Mouse (Mus musculus) erythroblast, embryonic 14.5 days (primary cell): Measurements from ENCODE around the gene Actl11. TPM values are rescaled to one million over a fixed set of nuclear protein-coding genes. Genes with fewer than 3 reads are reported as not detected.

Experiments used
- H3K27me3 ChIP-seq: 2 replicates; pipeline ENCODE4 v1.6.1; 2012; ENCODE audit warnings: inconsistent platforms; ENCODE audit not compliant: control insufficient read depth
- H3K36me3 ChIP-seq: 2 replicates; pipeline ENCODE4 v1.6.1; 2012; ENCODE audit warnings: mild to moderate bottlenecking, inconsistent platforms; ENCODE audit not compliant: control insufficient read depth
- H3K4me1 ChIP-seq: 2 replicates; pipeline ENCODE4 v1.6.1; 2012; ENCODE audit warnings: inconsistent platforms; ENCODE audit not compliant: control insufficient read depth
- H3K4me3 ChIP-seq: replicated peaks from 2 replicates; pipeline ENCODE3; 2012; ENCODE audit warnings: moderate library complexity, mild to moderate bottlenecking, inconsistent platforms
- H3K9me3 ChIP-seq: 2 replicates; pipeline ENCODE4 v1.6.1; 2012; ENCODE audit warnings: low read length, inconsistent platforms, mixed read lengths; ENCODE audit not compliant: control insufficient read depth
- GATA1 ChIP-seq: IDR thresholded peaks from 2 replicates; pipeline ENCODE4 v1.6.1; 2012; ENCODE audit warnings: low read length, inconsistent platforms, mixed read lengths
- TAL1 ChIP-seq: IDR thresholded peaks from 3 replicates; pipeline ENCODE4 v1.6.1; 2012; ENCODE audit warnings: low read length, inconsistent platforms, mixed read lengths
- polyA plus RNA-seq: library from polyadenylated mRNA; stranded (reverse); fragments of >175 nt; gene quantifications from 2 replicates; pipeline ENCODE4 v1.2.3, GENCODE M21; 2012

The Actl11 gene
- polyA plus RNA-seq: not detected in 2 replicates

GRCm38 (mm10) chr9:107928169-107928568 is at the start of gene Actl11:
Actl11 (plus strand) TSS chr9:107928469.
- Histone ChIP-seq H3K36me3 (no peaks in the 10 kb centered on the region), H3K4me1 (peaks cover 6% of the 10 kb centered on the region), H3K4me3 (no peak within 1 kb of the TSS), H3K9me3 (no peaks in the 10 kb centered on the region), H3K27me3 (peaks cover 32% of the 10 kb centered on the region)
- TF ChIP-seq TAL1: no peak
- no peak for TF ChIP-seq GATA1

GRCm38 (mm10) chr9:107880411-107880810 is 47.9 kb upstream of the Actl11 start:
- Histone ChIP-seq H3K9me3 (no peaks in the 10 kb centered on the region), H3K36me3 (no peaks in the 10 kb centered on the region), H3K4me3 (no peak overlapping the region), H3K27me3 (peaks cover 27% of the 10 kb centered on the region), H3K4me1 (no peaks in the 10 kb centered on the region)
- no peak for TF ChIP-seq TAL1
- no peak for TF ChIP-seq GATA1

GRCm38 (mm10) chr9:107887804-107888266 is 40.4 kb upstream of the Actl11 start, which contains the start of gene Mon1a:
Mon1a (plus strand) TSS chr9:107888151.
- Histone ChIP-seq H3K4me3 (peak within 1 kb of the TSS; percentile 71), H3K9me3 (no peaks in the 10 kb centered on the region), H3K36me3 (no peaks in the 10 kb centered on the region), H3K27me3 (peaks cover 15% of the 10 kb centered on the region), H3K4me1 (peaks cover 31% of the 10 kb centered on the region)
- TF ChIP-seq GATA1 (no peak), TAL1 (no peak)

GRCm38 (mm10) chr9:107888267-107888850 is 39.9 kb upstream of the Actl11 start:
- H3K27me3 ChIP-seq: peaks cover 15% of the 10 kb centered on the region
- no peak for TF ChIP-seq GATA1
- no peak for TF ChIP-seq TAL1
- no peaks in the 10 kb centered on the region for H3K9me3 ChIP-seq
- peaks cover 31% of the 10 kb centered on the region for H3K4me1 ChIP-seq
- H3K36me3 ChIP-seq: no peaks in the 10 kb centered on the region
- peak overlapping the region; percentile 71 for H3K4me3 ChIP-seq

- Histone ChIP-seq H3K36me3 (no peaks in the 10 kb centered on the region), H3K27me3 (peaks cover 13% of the 10 kb centered on the region), H3K9me3 (no peaks in the 10 kb centered on the region), H3K4me1 (peaks cover 31% of the 10 kb centered on the region), H3K4me3 (no peak overlapping the region)
- no peak for TF ChIP-seq GATA1
- TF ChIP-seq TAL1: no peak
Observed at GRCm38 (mm10) chr9:107890260-107890659, 38.0 kb upstream of the Actl11 start.

GRCm38 (mm10) chr9:107891023-107891422 is 37.2 kb upstream of the Actl11 start:
- Histone ChIP-seq H3K9me3 (no peaks in the 10 kb centered on the region), H3K4me1 (peaks cover 31% of the 10 kb centered on the region), H3K4me3 (no peak overlapping the region), H3K36me3 (no peaks in the 10 kb centered on the region), H3K27me3 (peaks cover 8% of the 10 kb centered on the region)
- TF ChIP-seq TAL1 (no peak), GATA1 (no peak)

GRCm38 (mm10) chr9:107898563-107898962 is 29.7 kb upstream of the Actl11 start:
- H3K9me3 ChIP-seq: no peaks in the 10 kb centered on the region
- no peak overlapping the region for H3K4me3 ChIP-seq
- peaks cover 6% of the 10 kb centered on the region; the same call in 1 of the 2 replicates for H3K27me3 ChIP-seq
- H3K36me3 ChIP-seq: peaks cover 29% of the 10 kb centered on the region
- H3K4me1 ChIP-seq: peaks cover 13% of the 10 kb centered on the region
- TF ChIP-seq GATA1: no peak

- no peak for TF ChIP-seq TAL1
- no peak for TF ChIP-seq GATA1
- Histone ChIP-seq H3K9me3 (no peaks in the 10 kb centered on the region), H3K4me3 (no peak overlapping the region), H3K27me3 (peaks cover 6% of the 10 kb centered on the region; the same call in 1 of the 2 replicates), H3K36me3 (peaks cover 29% of the 10 kb centered on the region), H3K4me1 (peaks cover 19% of the 10 kb centered on the region)
Observed at GRCm38 (mm10) chr9:107899855-107900254, 28.4 kb upstream of the Actl11 start.

- peaks cover 29% of the 10 kb centered on the region for H3K36me3 ChIP-seq
- H3K9me3 ChIP-seq: no peaks in the 10 kb centered on the region
- TF ChIP-seq GATA1: no peak
- no peak for TF ChIP-seq TAL1
- peaks cover 6% of the 10 kb centered on the region; the same call in 1 of the 2 replicates for H3K27me3 ChIP-seq
- H3K4me1 ChIP-seq: peaks cover 29% of the 10 kb centered on the region
- H3K4me3 ChIP-seq: peak overlapping the region; percentile 33
Observed at GRCm38 (mm10) chr9:107900840-107901626, 27.2 kb upstream of the Actl11 start.
